Mouse (Mus musculus): ENCODE data around the gene Alx3. TPM values are rescaled to one million over a fixed set of nuclear protein-coding genes. Genes with fewer than 3 reads are reported as not detected.
A peak's percentile ranks its signal among the peaks of the same experiment; 100 is the strongest.

Alx3 gene
- polyA plus RNA-seq, 1 experiment: not detected

DNA sequence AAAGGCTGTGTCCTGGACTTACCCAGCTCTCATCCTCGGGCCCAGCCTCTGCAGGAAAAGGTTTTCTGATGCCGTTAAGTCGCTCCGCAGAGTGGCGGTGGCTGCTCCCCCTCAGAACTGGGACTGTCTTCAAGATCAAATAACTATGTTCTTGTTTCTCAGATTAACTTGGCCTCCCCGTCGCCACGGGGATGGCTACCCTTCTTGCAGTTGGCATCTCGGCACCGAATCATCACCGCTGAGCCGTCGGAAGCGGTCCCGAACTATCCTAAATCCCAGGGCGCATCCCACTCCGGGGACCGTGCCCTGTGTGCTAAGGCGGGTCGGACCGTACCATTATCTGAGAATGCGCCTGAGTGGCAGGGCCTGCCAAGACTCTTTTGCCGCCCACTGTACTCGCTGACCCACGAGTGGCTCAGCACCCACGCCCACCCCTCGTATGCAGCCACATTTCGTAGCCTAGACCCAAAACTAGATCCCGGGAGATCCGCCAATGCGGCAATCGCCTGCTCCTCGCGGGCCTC lies 1.2 kb downstream of the Alx3 start:
- 3% methylated on average over 34 of the region's 34 CpGs for WGBS
- Histone ChIP-seq H3K4me3 (ENCODE audit: insufficient read depth, low read depth, low read length) (peak overlapping the region; percentile 23), H3K4me1 (ENCODE audit: control insufficient read depth, insufficient read depth, low read length) (peaks cover 7% of the 10 kb centered on the region), H3K27ac (ENCODE audit: insufficient read depth, low read depth, low read length) (peak overlapping the region; percentile 37; the same call in 1 of the 2 replicates)
- TF ChIP-seq CTCF (IDR thresholded peaks at IDR 0.05; ENCODE audit: insufficient read depth, low read depth, low read length) (no peak), POLR2A (IDR thresholded peaks at IDR 0.05; ENCODE audit: insufficient read depth, low read depth, low read length) (no peak)

DNA sequence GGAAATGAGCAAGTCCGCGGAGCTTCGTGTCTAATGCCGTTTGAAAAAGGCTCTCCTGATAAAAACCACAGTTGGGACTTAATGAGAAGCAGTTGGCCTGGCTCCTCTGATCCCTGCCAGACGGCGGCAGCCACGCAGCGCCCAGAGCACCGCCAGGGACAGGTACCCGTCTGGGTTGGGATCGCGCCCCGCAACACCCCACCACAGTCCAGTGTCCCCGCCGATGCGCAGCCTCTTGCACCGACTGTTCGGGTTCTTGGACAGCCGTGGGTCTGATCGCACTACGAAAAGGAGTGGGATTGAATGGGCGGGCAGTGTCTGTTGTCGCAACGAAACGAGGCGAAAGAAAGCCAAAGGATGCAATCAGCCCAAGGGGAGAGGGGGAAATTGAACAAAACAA lies 1.7 kb downstream of the Alx3 start:
- TF ChIP-seq POLR2A (IDR thresholded peaks at IDR 0.05; ENCODE audit: insufficient read depth, low read depth, low read length) (no peak), CTCF (IDR thresholded peaks at IDR 0.05; ENCODE audit: insufficient read depth, low read depth, low read length) (no peak)
- Histone ChIP-seq H3K27ac (ENCODE audit: insufficient read depth, low read depth, low read length) (no peak overlapping the region), H3K4me3 (ENCODE audit: insufficient read depth, low read depth, low read length) (peak overlapping the region; percentile 23; the same call in 1 of the 2 replicates), H3K4me1 (ENCODE audit: control insufficient read depth, insufficient read depth, low read length) (peaks cover 7% of the 10 kb centered on the region)
- WGBS: under 1% methylated on average over 26 of the region's 26 CpGs

DNA sequence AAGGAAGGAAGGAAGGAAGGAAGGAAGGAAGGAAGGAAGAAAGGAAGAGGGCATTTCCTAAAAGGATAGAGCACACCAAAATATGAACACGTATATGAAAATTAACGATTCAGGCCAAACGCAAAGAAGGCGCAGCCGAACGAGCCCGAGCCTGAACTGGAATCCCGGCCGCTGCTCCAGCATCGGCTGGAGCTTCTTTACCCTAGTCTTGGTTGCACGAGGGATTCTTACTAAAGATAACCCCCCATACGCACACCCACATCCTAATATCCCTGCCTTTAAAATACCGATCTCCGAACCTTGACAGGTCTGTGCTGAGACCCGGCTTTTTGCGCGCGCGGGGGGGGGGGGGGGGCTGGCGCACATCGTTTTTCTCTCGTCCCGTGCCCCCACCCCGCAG lies 2.3 kb downstream of the Alx3 start:
- 4% methylated on average over 24 of the region's 24 CpGs for WGBS
- TF ChIP-seq CTCF (IDR thresholded peaks at IDR 0.05; ENCODE audit: insufficient read depth, low read depth, low read length): no peak
- TF ChIP-seq POLR2A (IDR thresholded peaks at IDR 0.05; ENCODE audit: insufficient read depth, low read depth, low read length): no peak
- H3K27ac ChIP-seq (ENCODE audit: insufficient read depth, low read depth, low read length): no peak overlapping the region
- H3K4me1 ChIP-seq (ENCODE audit: control insufficient read depth, insufficient read depth, low read length): peaks cover 7% of the 10 kb centered on the region
- H3K4me3 ChIP-seq (ENCODE audit: insufficient read depth, low read depth, low read length): no peak overlapping the region

DNA sequence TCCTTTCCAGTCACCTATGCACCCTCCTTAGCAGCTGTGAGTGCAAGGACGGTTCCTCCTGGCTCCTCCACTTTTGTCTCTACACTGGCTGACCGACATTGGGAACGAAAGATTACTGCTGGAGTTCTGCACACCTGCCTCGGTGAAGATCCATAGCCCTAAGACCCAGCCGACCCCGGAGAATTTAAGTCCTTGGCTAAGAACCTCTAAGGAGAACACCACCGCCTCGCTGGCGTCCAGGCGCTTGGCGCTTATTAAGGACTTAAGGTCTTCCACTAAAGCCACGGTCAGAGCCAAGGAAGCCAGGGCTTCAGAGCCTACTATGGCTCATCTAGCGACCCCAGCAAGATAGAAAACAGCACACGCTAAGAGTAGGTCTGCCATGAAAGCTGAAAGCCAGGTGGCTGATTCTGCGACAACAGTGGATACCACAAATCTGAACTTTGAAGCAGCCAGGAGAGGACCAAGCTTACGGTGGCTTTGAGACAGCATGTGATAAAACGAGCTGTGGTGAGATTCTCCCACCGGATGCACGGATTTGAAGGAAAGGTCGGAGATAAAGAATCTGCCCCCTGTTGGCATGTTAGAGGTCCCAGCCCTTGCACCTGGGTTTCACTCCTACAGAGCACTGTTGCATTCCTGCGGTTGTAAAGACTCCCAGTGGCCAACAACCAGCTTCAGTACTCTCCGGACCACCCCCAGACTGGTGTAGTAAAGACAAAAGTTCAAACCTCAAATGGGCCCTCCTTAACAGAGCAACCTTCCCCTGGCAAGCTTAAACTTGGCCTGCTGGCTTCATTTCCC lies 3.0 kb downstream of the Alx3 start:
- TF ChIP-seq CTCF (IDR thresholded peaks at IDR 0.05; ENCODE audit: insufficient read depth, low read depth, low read length) (no peak), POLR2A (IDR thresholded peaks at IDR 0.05; ENCODE audit: insufficient read depth, low read depth, low read length) (no peak)
- no peak overlapping the region for H3K4me3 ChIP-seq (ENCODE audit: insufficient read depth, low read depth, low read length)
- H3K4me1 ChIP-seq (ENCODE audit: control insufficient read depth, insufficient read depth, low read length): peaks cover 7% of the 10 kb centered on the region
- 29% methylated on average over 22 of the region's 22 CpGs for WGBS
- H3K27ac ChIP-seq (ENCODE audit: insufficient read depth, low read depth, low read length): no peak overlapping the region

DNA sequence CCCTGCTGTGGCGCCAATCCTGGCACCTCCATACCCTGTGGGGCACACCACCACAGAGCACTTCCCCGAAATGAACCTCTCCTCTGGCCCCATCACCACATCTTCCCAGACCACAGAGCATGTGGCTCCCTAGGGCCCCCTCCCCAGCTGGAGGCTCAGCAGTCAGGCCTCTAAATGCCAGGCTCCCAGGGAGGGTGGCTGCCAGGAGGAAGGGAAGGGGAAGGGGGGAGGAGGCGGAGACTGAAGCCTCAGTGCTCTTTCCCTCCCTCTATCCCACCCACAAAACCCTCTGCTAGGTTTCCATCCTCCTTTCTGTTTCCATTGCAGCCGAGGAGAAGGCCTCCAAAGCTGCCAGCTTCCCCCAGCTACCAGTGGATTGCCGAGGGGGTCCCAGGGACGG lies 5.3 kb downstream of the Alx3 start:
- H3K4me1 ChIP-seq (ENCODE audit: control insufficient read depth, insufficient read depth, low read length): peaks cover 2% of the 10 kb centered on the region
- TF ChIP-seq POLR2A (IDR thresholded peaks at IDR 0.05; ENCODE audit: insufficient read depth, low read depth, low read length): no peak
- TF ChIP-seq CTCF (IDR thresholded peaks at IDR 0.05; ENCODE audit: insufficient read depth, low read depth, low read length): no peak
- H3K27ac ChIP-seq (ENCODE audit: insufficient read depth, low read depth, low read length): no peak overlapping the region
- no peak overlapping the region for H3K4me3 ChIP-seq (ENCODE audit: insufficient read depth, low read depth, low read length)
- WGBS: 68% methylated on average over 6 of the region's 6 CpGs

DNA sequence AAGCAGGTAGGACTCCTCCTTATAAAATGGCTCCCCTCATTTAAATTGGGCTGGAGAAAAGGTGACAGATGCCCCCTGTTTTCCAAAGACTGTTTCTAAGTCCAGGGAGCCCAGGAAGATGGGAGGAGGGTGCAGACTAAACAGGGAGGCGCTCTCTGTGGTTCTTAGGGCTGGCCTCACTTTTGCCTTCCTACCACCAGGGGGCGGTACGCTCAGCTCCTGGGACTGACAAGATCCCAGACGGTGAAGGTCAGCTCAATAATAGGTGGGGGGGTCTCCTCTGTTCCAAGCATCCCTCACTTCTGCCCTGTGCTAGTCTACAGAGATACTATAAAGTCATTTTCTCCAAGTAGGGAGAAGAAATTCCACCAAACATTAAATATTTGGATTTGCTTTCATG lies 10.5 kb downstream of the Alx3 start:
- Histone ChIP-seq H3K4me1 (ENCODE audit: control insufficient read depth, insufficient read depth, low read length) (no peaks in the 10 kb centered on the region), H3K27ac (ENCODE audit: insufficient read depth, low read depth, low read length) (no peak overlapping the region), H3K4me3 (ENCODE audit: insufficient read depth, low read depth, low read length) (no peak overlapping the region)
- TF ChIP-seq POLR2A (IDR thresholded peaks at IDR 0.05; ENCODE audit: insufficient read depth, low read depth, low read length) (no peak), CTCF (IDR thresholded peaks at IDR 0.05; ENCODE audit: insufficient read depth, low read depth, low read length) (peak; percentile 77)
- 13% methylated on average over 4 of the region's 4 CpGs for WGBS

DNA sequence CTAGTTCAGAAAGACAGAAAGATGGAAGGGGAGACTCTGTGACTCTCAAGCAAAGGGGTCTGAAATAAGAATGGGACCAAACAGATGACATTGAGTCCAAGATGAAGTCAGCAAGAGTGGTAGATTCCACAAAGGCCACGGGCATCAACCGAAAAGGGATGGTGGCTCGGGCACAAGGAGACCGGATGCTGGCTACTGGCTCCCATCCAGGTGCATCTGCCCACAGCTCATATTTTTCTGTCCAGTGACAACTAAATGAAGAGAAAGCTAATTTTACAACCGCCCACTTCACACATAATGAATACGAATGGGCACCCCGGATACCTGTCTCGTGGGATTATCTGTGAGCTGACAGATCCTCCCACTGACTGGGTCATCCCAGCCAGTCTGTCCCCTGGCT lies 12.4 kb downstream of the Alx3 start:
- 86% methylated on average over 8 of the region's 8 CpGs for WGBS

DNA sequence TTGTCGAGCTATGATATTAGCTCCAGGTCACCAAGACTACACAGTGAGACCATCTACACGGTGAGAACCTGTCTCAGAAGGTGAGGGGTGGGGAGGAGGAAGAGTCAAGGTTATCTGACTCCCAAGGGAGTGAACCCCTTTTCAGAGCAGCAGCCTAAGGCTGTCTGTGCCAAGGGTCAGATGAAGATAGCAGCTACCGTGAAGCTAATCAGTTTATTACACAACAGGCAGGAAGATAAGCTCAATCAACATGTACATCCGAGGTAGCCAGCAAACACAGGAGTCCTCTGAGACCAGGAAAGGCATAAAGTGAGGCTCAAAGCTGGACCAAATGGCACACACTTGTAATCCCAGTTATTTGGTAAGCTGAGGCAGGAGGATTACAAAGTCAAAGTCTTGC lies 14.0 kb downstream of the Alx3 start:
- no peak overlapping the region for H3K4me3 ChIP-seq (ENCODE audit: insufficient read depth, low read depth, low read length)
- H3K4me1 ChIP-seq (ENCODE audit: control insufficient read depth, insufficient read depth, low read length): no peaks in the 10 kb centered on the region
- TF ChIP-seq POLR2A (IDR thresholded peaks at IDR 0.05; ENCODE audit: insufficient read depth, low read depth, low read length) (no peak), CTCF (IDR thresholded peaks at IDR 0.05; ENCODE audit: insufficient read depth, low read depth, low read length) (no peak)
- no peak overlapping the region for H3K27ac ChIP-seq (ENCODE audit: insufficient read depth, low read depth, low read length)
- 88% methylated on average over 4 of the region's 4 CpGs for WGBS

More for the DNA sequence above, 12.4 kb downstream of the Alx3 start:
- no peak for TF ChIP-seq POLR2A (IDR thresholded peaks at IDR 0.05; ENCODE audit: insufficient read depth, low read depth, low read length)
- TF ChIP-seq CTCF (IDR thresholded peaks at IDR 0.05; ENCODE audit: insufficient read depth, low read depth, low read length): no peak
- no peak overlapping the region for H3K4me3 ChIP-seq (ENCODE audit: insufficient read depth, low read depth, low read length)
- H3K27ac ChIP-seq (ENCODE audit: insufficient read depth, low read depth, low read length): no peak overlapping the region
- no peaks in the 10 kb centered on the region for H3K4me1 ChIP-seq (ENCODE audit: control insufficient read depth, insufficient read depth, low read length)

DNA sequence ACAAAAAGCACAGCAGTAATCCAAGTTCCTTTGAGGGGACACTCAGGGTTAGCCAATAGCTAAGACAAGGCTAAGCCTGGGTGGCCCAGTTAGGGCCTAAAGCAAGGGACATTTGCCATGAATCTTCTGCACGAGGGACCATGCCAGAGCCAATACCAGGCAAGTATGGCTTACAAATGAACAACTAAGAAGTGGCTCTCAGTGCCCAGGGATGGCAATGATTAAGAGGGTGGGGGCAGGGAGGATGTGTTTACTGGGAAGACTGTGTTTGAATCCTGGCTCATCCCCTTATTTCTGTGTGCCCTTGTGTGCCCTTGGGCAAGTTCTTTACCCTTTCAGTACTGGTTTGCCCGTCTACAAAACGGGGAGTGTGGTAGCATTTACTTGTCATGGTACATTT lies 14.5 kb downstream of the Alx3 start:
- no peaks in the 10 kb centered on the region for H3K4me1 ChIP-seq (ENCODE audit: control insufficient read depth, insufficient read depth, low read length)
- H3K27ac ChIP-seq (ENCODE audit: insufficient read depth, low read depth, low read length): no peak overlapping the region
- no peak overlapping the region for H3K4me3 ChIP-seq (ENCODE audit: insufficient read depth, low read depth, low read length)
- WGBS: 57% methylated on average over 3 of the region's 3 CpGs
- no peak for TF ChIP-seq POLR2A (IDR thresholded peaks at IDR 0.05; ENCODE audit: insufficient read depth, low read depth, low read length)
- no peak for TF ChIP-seq CTCF (IDR thresholded peaks at IDR 0.05; ENCODE audit: insufficient read depth, low read depth, low read length)

Data from olfactory bulb, adult 2 months (tissue).